Mouse (Mus musculus): Measurements from ENCODE around the gene Limk1. TPM values are rescaled to one million over a fixed set of nuclear protein-coding genes. Genes with fewer than 3 reads are reported as not detected.

Gene Limk1
- polyA plus RNA-seq, 1 experiment = 7.3 TPM

DNA sequence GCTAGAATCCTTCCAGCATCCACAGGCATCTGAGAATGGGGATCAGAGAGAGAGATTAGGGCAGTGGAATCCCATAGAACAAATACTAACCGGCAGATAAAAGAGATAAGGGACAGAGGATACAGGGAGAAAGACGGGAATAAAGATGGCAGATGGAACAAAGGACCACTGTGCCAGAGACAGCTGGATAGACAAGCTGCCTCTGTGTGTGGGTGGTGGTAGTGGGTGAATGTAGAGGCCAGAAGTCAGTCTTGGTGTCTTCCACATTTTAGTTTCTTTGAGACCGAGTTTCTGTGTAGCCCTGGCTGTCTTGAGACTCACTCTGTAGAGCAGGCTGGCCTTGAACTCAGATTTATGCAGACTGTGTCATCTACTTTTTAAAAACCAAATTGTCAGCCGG lies 72.6 kb downstream of the Limk1 start:
- H3K4me3 ChIP-seq (ENCODE audit: insufficient read depth, low read depth, low read length) = no peak overlapping the region
- no peak for TF ChIP-seq CTCF (conservative IDR thresholded peaks at IDR 0.05; ENCODE audit: insufficient read depth, insufficient read length, low read depth, low read length)
- no peak for TF ChIP-seq POLR2A (IDR thresholded peaks at IDR 0.05; ENCODE audit: low read depth, low read length)
- H3K36me3 ChIP-seq (ENCODE audit: control insufficient read depth, insufficient read depth, low read length) = peaks cover 3% of the 10 kb centered on the region
- H3K27ac ChIP-seq (ENCODE audit: insufficient read depth, low read depth, low read length) = no peak overlapping the region
- 80% methylated on average over 4 of the region's 4 CpGs for WGBS
- no peaks in the 10 kb centered on the region for H3K27me3 ChIP-seq (replicated peaks; ENCODE audit: control insufficient read depth, insufficient read depth, low read length)
- H3K4me1 ChIP-seq (ENCODE audit: control insufficient read depth, insufficient read depth, low read length) = no peaks in the 10 kb centered on the region
- no peak for DNase-seq

DNA sequence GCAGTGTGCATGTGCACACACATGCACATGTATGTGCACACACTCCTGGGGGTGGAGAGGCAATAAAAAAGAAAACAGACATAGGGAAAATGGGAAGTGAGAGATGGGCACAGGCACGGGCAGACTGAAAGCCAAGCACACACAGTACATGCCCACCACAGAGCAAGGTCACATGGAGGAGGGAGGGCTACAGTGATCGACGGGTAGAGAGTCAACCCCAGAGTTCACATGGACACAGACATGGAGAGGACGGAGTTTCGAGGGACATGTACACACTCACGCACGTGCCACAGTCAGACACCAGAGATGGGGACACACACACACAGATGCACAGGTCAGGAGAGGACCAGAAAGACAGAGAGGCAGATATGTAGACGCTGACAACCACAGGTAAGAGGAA lies 73.0 kb downstream of the Limk1 start:
- no peaks in the 10 kb centered on the region for H3K4me1 ChIP-seq (ENCODE audit: control insufficient read depth, insufficient read depth, low read length)
- no peak for DNase-seq
- TF ChIP-seq CTCF (conservative IDR thresholded peaks at IDR 0.05; ENCODE audit: insufficient read depth, insufficient read length, low read depth, low read length) (no peak), POLR2A (IDR thresholded peaks at IDR 0.05; ENCODE audit: low read depth, low read length) (no peak)
- no peak overlapping the region for H3K27ac ChIP-seq (ENCODE audit: insufficient read depth, low read depth, low read length)
- WGBS = 83% methylated on average over 8 of the region's 8 CpGs
- no peak overlapping the region for H3K4me3 ChIP-seq (ENCODE audit: insufficient read depth, low read depth, low read length)
- no peaks in the 10 kb centered on the region; the same call in none of the 2 replicates for H3K36me3 ChIP-seq (ENCODE audit: control insufficient read depth, insufficient read depth, low read length)
- no peaks in the 10 kb centered on the region for H3K27me3 ChIP-seq (replicated peaks; ENCODE audit: control insufficient read depth, insufficient read depth, low read length)

DNA sequence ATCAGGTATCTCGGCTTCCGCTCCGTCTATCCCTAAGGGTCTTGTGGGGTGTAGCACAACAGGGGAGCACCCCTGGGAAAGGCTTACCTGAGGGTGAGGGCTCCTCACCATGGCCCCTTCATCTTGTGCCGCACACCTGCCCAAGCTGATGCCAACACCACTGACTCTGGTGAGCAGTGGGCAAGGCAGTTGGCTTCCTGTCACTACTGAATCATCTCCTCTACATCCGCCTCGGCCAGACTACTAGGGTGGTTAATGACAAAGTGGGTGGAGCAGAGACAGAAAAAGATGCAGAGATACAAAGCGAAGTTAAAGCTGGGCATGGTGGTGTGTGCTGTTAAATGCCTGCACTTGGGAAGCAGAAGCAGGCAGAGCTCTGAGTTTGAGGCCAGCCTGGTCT lies 73.6 kb downstream of the Limk1 start, which contains the start of gene Lat2:
Gene Lat2 (minus strand): TSS at position 224 of the 400 bp plus-strand sequence.
- DNase-seq = no peak
- Histone ChIP-seq H3K4me1 (ENCODE audit: control insufficient read depth, insufficient read depth, low read length) (no peaks in the 10 kb centered on the region), H3K4me3 (ENCODE audit: insufficient read depth, low read depth, low read length) (0 out of 2 replicates have a peak within 1 kb of the TSS, but pooled peaks have one; percentile 16), H3K27me3 (replicated peaks; ENCODE audit: control insufficient read depth, insufficient read depth, low read length) (no peaks in the 10 kb centered on the region), H3K36me3 (ENCODE audit: control insufficient read depth, insufficient read depth, low read length) (no peaks in the 10 kb centered on the region; the same call in none of the 2 replicates), H3K27ac (ENCODE audit: insufficient read depth, low read depth, low read length) (peak within 1 kb of the TSS; percentile 25; the same call in 1 of the 2 replicates)
- 73% methylated on average over 7 of the region's 7 CpGs for WGBS
- TF ChIP-seq POLR2A (IDR thresholded peaks at IDR 0.05; ENCODE audit: low read depth, low read length) = no peak
- TF ChIP-seq CTCF (conservative IDR thresholded peaks at IDR 0.05; ENCODE audit: insufficient read depth, insufficient read length, low read depth, low read length) = no peak

DNA sequence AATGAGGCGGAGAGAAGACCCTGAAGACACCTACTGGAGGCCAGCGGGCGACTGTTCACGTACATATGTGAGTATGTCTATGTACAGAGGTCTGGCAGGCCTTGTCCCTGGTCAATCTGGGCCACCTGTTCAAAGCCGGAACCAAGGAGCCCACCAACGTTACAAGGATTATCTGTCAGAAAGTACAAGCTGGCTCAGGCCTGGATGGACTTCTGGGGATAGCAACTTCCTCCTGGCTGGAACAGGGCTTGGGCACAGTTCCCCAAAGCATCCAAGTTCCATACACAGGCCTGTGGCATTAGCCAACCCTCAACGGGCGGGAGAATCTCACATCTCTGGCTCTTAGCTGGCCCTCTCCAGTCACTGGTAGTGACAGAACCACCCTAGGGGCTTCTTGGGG lies 74.1 kb downstream of the Limk1 start:
- WGBS = 86% methylated on average over 8 of the region's 8 CpGs
- no peaks in the 10 kb centered on the region for H3K4me1 ChIP-seq (ENCODE audit: control insufficient read depth, insufficient read depth, low read length)
- TF ChIP-seq CTCF (conservative IDR thresholded peaks at IDR 0.05; ENCODE audit: insufficient read depth, insufficient read length, low read depth, low read length) (no peak), POLR2A (IDR thresholded peaks at IDR 0.05; ENCODE audit: low read depth, low read length) (no peak)
- H3K4me3 ChIP-seq (ENCODE audit: insufficient read depth, low read depth, low read length) = no peak overlapping the region
- H3K36me3 ChIP-seq (ENCODE audit: control insufficient read depth, insufficient read depth, low read length) = no peaks in the 10 kb centered on the region; the same call in 1 of the 2 replicates
- no peaks in the 10 kb centered on the region for H3K27me3 ChIP-seq (replicated peaks; ENCODE audit: control insufficient read depth, insufficient read depth, low read length)
- DNase-seq = no peak
- no peak overlapping the region for H3K27ac ChIP-seq (ENCODE audit: insufficient read depth, low read depth, low read length)

DNA sequence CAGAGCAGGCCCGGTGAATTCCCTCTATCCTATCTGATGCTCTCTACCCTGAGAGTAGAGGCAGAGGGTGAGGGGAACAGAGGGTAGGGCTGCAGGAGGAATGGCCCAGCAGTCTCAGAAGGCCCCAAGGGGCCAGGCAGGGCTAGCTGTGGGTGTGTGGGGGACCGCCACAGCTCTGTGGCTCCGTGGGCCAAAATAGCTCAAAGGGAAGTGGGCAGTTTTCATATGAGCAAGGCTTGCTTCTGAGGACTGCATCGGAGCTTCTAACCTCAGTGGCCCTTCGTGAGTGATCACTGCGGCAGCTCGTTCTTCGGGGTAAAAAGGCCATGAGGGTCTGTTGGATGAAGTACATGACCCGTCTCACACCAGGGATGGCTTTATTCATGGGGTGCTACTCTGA lies 74.7 kb downstream of the Limk1 start:
- TF ChIP-seq CTCF (conservative IDR thresholded peaks at IDR 0.05; ENCODE audit: insufficient read depth, insufficient read length, low read depth, low read length) (no peak), POLR2A (IDR thresholded peaks at IDR 0.05; ENCODE audit: low read depth, low read length) (no peak)

DNA sequence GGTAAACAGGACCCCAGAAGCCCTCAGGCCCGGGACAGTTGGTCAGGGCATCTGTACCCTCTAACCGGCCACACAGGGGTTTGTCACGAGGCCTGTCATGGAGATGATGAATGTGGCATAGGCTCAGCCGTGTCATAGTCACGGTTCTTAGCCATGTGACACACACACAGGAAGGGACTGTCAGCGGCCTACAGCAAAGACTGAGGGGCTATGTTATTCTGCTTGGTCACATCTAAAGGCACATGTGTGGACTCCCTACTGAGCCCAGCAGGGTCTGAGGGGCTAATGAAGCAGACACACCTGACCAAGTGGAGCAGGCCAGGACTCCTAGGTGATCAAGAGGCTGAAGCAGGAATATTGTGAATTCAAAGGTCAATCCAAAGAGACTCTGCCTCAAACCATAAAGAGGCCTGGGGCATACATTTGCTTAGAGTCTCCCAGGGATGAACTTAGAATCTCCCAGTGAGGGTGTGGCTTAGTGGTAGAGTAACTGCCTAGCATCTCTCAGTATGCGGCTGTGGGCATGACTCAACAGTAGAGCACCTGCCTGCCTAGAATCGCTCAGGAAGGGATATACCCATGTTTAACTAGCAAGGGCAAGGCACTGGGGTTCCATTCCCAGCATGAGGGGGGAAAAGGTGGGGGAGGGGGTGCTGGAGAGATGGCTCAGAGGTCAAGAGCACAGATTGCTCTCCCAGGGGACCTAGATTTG lies 76.4 kb downstream of the Limk1 start:
- Histone ChIP-seq H3K4me1 (ENCODE audit: control insufficient read depth, insufficient read depth, low read length) (no peaks in the 10 kb centered on the region), H3K27me3 (replicated peaks; ENCODE audit: control insufficient read depth, insufficient read depth, low read length) (no peaks in the 10 kb centered on the region), H3K4me3 (ENCODE audit: insufficient read depth, low read depth, low read length) (no peak overlapping the region), H3K36me3 (ENCODE audit: control insufficient read depth, insufficient read depth, low read length) (no peaks in the 10 kb centered on the region), H3K27ac (ENCODE audit: insufficient read depth, low read depth, low read length) (no peak overlapping the region)
- TF ChIP-seq POLR2A (IDR thresholded peaks at IDR 0.05; ENCODE audit: low read depth, low read length) (no peak), CTCF (conservative IDR thresholded peaks at IDR 0.05; ENCODE audit: insufficient read depth, insufficient read length, low read depth, low read length) (no peak)
- 38% methylated on average over 8 of the region's 8 CpGs for WGBS
- DNase-seq = no peak

More for the DNA sequence above, 74.7 kb downstream of the Limk1 start:
- DNase-seq = peak; percentile 24
- Histone ChIP-seq H3K36me3 (ENCODE audit: control insufficient read depth, insufficient read depth, low read length) (no peaks in the 10 kb centered on the region), H3K27ac (ENCODE audit: insufficient read depth, low read depth, low read length) (peak overlapping the region; percentile 25; the same call in 1 of the 2 replicates), H3K4me1 (ENCODE audit: control insufficient read depth, insufficient read depth, low read length) (no peaks in the 10 kb centered on the region), H3K4me3 (ENCODE audit: insufficient read depth, low read depth, low read length) (0 out of 2 replicates have a peak overlapping the region, but pooled peaks have one; percentile 16), H3K27me3 (replicated peaks; ENCODE audit: control insufficient read depth, insufficient read depth, low read length) (no peaks in the 10 kb centered on the region)
- WGBS = 82% methylated on average over 9 of the region's 9 CpGs

DNA sequence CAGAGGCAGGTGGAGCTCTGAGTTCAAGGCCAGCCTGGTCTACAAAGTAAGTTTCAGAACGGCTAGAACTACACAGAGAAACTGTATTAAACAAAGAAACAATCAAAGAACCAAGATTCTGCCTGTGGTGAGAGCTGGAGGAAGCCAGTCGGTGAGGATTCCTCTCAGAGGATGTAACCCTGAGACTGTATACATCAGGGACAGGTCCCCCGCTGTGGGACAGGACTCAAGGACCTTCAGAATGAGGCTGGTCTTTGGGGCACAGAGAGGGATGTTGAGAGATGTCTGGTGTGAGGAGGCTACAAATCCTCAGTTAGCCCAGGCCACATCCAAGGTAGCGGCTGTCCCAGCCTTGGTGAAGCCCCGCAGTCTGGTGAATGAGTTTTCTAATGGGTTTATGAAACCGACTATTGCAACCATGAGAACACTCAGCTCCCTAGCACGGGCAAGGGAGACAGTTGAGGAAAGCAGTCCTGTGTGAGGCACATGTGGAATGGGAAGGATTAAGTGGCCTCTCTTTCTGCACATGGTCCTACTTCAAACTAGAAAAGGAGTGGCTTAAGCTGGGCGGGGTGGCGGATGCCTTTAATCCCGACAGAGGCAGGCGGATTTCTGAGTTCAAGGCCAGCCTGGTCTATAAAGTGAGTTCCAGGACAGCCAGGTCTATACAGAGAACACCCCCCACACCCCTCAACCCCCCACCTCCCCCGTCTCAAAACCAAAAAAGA lies 78.3 kb downstream of the Limk1 start:
- Histone ChIP-seq H3K36me3 (ENCODE audit: control insufficient read depth, insufficient read depth, low read length) (no peaks in the 10 kb centered on the region), H3K4me3 (ENCODE audit: insufficient read depth, low read depth, low read length) (no peak overlapping the region), H3K27me3 (replicated peaks; ENCODE audit: control insufficient read depth, insufficient read depth, low read length) (no peaks in the 10 kb centered on the region), H3K4me1 (ENCODE audit: control insufficient read depth, insufficient read depth, low read length) (no peaks in the 10 kb centered on the region), H3K27ac (ENCODE audit: insufficient read depth, low read depth, low read length) (no peak overlapping the region)
- TF ChIP-seq CTCF (conservative IDR thresholded peaks at IDR 0.05; ENCODE audit: insufficient read depth, insufficient read length, low read depth, low read length) (no peak), POLR2A (IDR thresholded peaks at IDR 0.05; ENCODE audit: low read depth, low read length) (no peak)
- 81% methylated on average over 12 of the region's 12 CpGs for WGBS
- no peak for DNase-seq

Measured in kidney, adult 2 months (tissue).